Mouse (Mus musculus): ENCODE results near the gene Rnf213.

Rnf213 gene

DNA sequence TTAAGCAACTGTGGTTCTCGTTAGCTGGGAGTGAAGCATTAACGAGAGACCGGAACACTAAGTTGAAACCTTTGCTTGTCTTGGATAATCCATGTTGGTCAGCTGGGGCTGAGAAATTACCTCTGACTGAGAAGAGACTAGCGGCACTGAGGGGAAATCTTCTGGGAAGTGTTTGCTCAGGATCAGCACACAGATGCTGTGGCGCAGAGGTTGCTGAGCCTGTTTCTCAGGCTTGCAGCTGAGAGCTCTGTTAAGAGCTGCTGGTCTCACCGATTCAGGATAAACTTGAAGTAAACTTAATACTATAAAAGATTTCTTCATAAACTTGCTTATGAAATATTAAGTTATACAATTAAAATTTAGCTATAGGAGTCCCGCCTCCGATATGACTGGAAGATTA lies 45.9 kb downstream of the Rnf213 start:
- no peak for DNase-seq

DNA sequence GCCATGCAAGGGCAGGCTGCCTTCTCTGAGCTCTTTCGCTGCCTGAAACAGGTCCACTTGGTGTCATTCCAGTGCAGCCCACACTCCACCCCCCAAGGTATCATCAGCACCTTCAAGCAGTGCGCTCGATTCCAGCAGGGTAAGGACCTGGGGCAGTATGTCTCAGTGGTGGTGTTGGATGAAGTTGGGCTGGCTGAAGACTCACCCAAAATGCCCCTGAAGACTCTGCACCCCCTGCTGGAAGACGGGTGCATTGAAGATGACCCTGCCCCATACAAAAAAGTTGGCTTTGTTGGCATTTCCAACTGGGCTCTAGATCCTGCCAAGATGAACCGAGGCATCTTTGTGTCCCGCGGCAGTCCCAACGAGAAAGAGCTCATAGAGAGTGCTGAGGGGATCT lies 49.3 kb downstream of the Rnf213 start:
- no peak for DNase-seq

GRCm38 (mm10) chr11:119443442-119443841 lies 50.5 kb downstream of the Rnf213 start:
- no peak for DNase-seq

- no peak for DNase-seq
Measured at GRCm38 (mm10) chr11:119456097-119456496, 63.2 kb downstream of the Rnf213 start.

- no peak for DNase-seq
Measured at GRCm38 (mm10) chr11:119477876-119478275, 85.0 kb downstream of the Rnf213 start.

- DNase-seq, result peak; percentile 97
Measured at GRCm38 (mm10) chr11:119490861-119491689, 98.2 kb downstream of the Rnf213 start, which contains the start of gene Endov. Endov (plus strand) TSS chr11:119491347.

- no peak for DNase-seq
Measured at GRCm38 (mm10) chr11:119491690-119492087, 98.8 kb downstream of the Rnf213 start.

DNA sequence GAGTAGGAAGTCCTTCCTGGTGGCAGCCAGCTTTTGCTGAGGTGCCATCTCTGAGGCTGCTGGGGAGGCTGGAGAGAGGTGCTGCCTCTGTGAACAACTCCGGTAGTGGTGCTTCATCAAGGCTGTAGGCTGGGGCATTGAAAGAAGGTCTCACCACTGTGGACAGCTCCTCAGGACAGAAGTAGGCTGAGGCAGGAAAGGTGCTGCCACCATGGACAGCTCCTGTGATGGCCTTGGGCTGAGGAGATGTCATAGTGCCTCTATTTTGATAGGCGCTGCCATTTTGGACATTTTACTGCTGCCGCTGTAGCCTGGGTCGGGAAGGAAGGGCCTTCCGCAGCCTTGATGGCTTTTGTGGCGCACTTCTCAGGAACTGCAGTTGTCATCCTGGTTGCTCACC lies 99.9 kb downstream of the Rnf213 start:
- DNase-seq, result no peak

- DNase-seq, result no peak
Measured at GRCm38 (mm10) chr11:119493516-119493915, 100.6 kb downstream of the Rnf213 start.

DNA sequence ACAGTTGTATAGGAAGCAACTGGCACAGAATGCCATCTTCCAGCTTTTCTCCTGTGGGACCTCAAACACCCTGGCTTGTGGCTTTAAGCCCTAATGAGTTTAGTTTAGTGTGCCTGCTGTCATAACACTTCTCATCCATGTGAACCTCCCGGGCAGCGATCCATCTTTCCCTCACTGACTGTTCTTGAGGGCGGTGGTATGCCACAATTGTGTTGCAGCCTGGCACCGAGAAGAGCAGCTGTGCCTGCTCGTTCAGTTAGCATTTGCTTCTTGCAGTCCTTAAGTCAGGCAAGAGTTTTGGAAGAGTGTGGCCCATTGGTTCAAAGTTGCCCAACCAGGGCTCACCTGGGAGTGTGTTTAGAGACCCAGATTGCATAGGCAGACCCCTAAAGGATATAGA lies 103.2 kb downstream of the Rnf213 start:
- peak; percentile 14 for DNase-seq

DNA sequence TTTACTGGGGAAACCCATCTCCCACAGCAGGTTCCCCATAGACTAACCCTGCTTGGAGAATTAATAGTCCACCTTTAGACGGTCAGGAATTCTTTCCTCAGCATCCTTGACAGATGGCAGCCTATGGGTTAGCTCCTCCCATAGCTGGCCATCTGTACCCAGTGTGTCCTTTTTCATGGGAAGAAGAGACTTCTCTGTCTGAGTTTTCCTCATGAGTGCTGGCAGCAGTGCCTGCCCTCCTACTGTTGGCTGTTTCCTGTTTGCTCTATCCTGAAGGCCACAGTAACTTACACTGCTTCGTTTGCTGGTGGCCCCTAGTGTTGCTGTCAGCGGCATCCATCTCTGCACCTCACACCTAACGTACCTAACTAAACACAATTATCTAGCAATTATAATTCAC lies 104.6 kb downstream of the Rnf213 start:
- peak; percentile 68 for DNase-seq

DNA sequence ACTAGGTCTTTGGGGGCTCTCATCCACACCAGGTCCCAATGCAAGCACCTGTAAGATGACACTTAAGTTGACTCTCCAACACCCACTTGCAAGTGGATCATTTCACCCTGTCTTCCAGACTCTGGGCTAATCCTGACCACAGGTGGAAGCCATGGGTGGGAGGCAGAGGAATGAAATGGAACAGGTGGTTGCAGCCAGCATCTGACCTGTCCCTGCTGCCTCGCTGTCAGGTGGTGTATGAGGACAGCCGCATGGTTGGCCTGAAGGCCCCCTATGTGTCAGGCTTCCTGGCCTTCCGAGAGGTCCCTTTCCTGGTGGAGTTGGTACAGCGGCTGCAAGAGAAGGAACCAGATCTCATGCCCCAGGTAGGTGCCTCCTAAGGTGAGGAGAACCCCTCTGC lies 106.4 kb downstream of the Rnf213 start:
- DNase-seq, result no peak

DNA sequence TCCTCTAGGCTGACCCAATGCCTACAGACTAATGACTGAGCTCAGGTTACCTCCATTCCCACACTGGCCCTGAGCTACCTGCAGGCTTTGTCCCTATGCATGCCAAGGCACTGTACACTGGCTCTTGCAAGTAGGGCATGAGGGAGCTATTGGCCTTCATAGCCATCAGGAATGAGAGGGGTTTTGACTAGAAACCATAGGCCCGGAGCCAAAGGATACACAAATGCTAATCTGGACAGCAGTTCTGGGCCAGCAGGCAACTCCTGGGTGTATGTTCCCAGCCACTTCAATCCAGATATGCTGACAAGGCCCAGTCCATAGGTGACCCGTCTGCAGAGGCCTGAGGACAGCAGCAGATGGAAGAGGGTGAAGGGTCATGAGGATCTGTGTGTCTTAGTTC lies 107.1 kb downstream of the Rnf213 start:
- peak; percentile 27 for DNase-seq

DNA sequence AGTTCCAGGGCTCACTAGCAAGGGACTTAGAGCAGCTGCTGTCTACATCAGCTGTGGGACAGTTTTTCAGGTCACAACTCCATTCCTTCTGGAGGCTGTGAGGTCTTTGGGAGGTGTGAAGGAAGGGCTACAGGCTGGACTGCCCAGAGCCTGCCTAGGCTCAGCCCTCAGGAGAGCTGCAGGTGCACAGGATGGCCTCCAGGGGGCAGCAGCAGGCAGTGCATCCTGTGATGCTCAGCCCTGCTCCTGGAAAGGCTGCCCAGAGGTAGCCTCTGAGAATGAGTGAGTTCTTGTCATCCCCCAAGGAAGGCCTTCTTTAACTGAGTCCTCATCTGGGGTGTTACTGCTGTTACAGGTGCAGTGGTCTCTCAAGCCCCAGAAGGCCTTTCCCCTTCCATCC lies 110.8 kb downstream of the Rnf213 start:
- peak; percentile 84 for DNase-seq

DNA sequence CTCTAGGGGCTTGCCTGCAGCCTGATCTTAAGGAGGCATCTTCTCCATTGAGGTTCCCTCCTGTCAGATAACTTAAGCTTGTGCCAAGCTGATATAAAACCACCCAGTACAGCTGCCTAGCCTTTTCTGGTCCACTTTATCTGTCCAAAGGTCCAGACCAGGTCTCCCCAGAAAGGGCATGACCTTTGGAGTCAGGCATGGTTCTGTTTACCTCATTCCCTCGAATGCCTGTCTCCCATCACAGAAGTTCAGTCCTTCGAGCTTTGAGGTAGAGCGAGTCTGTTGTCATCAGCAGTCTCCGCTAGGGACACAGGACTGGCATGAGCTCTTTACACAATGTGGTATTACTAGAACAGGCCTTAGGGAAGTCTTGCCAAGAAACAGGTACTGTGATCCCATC lies 113.5 kb downstream of the Rnf213 start:
- DNase-seq, result no peak

GRCm38 (mm10) chr11:119507772-119508171 lies 114.9 kb downstream of the Rnf213 start:
- no peak for DNase-seq

GRCm38 (mm10) chr11:119509165-119509776 lies 116.4 kb downstream of the Rnf213 start:
- no peak for DNase-seq

GRCm38 (mm10) chr11:119513038-119513659 lies 120.2 kb downstream of the Rnf213 start:
- DNase-seq, result peak; percentile 62

- DNase-seq, result peak; percentile 93
Measured at GRCm38 (mm10) chr11:119514108-119514860, 121.4 kb downstream of the Rnf213 start.

GRCm38 (mm10) chr11:119514967-119515636 lies 122.2 kb downstream of the Rnf213 start:
- DNase-seq, result peak; percentile 98

- DNase-seq, result peak; percentile 70
Measured at GRCm38 (mm10) chr11:119515823-119516676, 123.2 kb downstream of the Rnf213 start.

All from cerebellum, adult 9-11 months (tissue).